ENCODE assay signal across 17 mouse cellular contexts in genomic region chr17:87372189-87372588, GRCm38 (mm10). TPM values are rescaled to one million over a fixed set of nuclear protein-coding genes. Genes with fewer than 3 reads are reported as not detected.
DNase-seq lines count a peak whose midpoint lies in the region; ATAC-seq and TF ChIP-seq lines count a peak whose summit lies in the region.
"Had no signal": no experiment of that assay in that cellular context is flagged by ENCODE, and none has a peak within 500 bp of the region (broad histone marks: within the 10 kb centered on the region; RNA-seq: fewer than 3 reads in every experiment).

No protein-coding gene starts in this region.

- intact Hi-C loops in left cerebral cortex, postnatal 25 days (cut with DNase I), result no loop called here

- ATAC-seq in hindbrain, embryonic 12.5 days (ENCODE audit: low FRiP score), result no peak
- no peak for ATAC-seq in hindbrain, embryonic 11.5 days (ENCODE audit: low FRiP score)
- ATAC-seq in forebrain, embryonic 16.5 days, result peak; percentile 18
- no peak for ATAC-seq in kidney, embryonic 15.5 days (replicated peaks; ENCODE audit: low FRiP score)
- ATAC-seq: CD4-positive, CD25-positive, alpha-beta regulatory T cell, adult 4 months had no signal

- 0 out of 2 replicates have a peak overlapping the region, but pooled peaks have one; percentile 30 for H3K27ac ChIP-seq in hindbrain, embryonic 12.5 days
- H3K27ac ChIP-seq in hindbrain, embryonic 11.5 days (ENCODE audit: low read depth, low read length), result no peak overlapping the region
- H3K27ac ChIP-seq in forebrain, embryonic 16.5 days (ENCODE audit: low read length), result peak overlapping the region; percentile 69
- no peak overlapping the region for H3K27ac ChIP-seq in kidney, adult 2 months (ENCODE audit: insufficient read depth, low read depth, low read length)
- H3K27ac ChIP-seq in kidney, embryonic 15.5 days, result no peak overlapping the region
- H3K27ac ChIP-seq: embryonic facial prominence, embryonic 12.5 days; heart, adult 2 months; liver, embryonic 13.5 days had no signal

- H3K36me3 ChIP-seq in hindbrain, embryonic 12.5 days, result no peaks in the 10 kb centered on the region
- H3K36me3 ChIP-seq in hindbrain, embryonic 11.5 days (ENCODE audit: control insufficient read depth, insufficient read depth, low read length), result no peaks in the 10 kb centered on the region
- H3K36me3 ChIP-seq in forebrain, embryonic 16.5 days (ENCODE audit: control insufficient read depth, insufficient read depth), result no peaks in the 10 kb centered on the region
- no peaks in the 10 kb centered on the region for H3K36me3 ChIP-seq in kidney, adult 2 months (ENCODE audit: control insufficient read depth, insufficient read depth, low read length)
- H3K36me3 ChIP-seq in kidney, embryonic 15.5 days, result no peaks in the 10 kb centered on the region
- H3K36me3 ChIP-seq: embryonic facial prominence, embryonic 12.5 days had no signal

- no peak overlapping the region for H3K9ac ChIP-seq in hindbrain, embryonic 12.5 days
- no peak overlapping the region for H3K9ac ChIP-seq in hindbrain, embryonic 11.5 days (ENCODE audit: low read depth, low read length)
- H3K9ac ChIP-seq in forebrain, embryonic 16.5 days (replicated peaks; ENCODE audit: low read depth, low read length), result no peak overlapping the region
- no peak overlapping the region for H3K9ac ChIP-seq in kidney, embryonic 15.5 days
- H3K9ac ChIP-seq: embryonic facial prominence, embryonic 12.5 days; liver, embryonic 13.5 days had no signal

- H3K9me3 ChIP-seq in hindbrain, embryonic 12.5 days (replicated peaks), result no peaks in the 10 kb centered on the region
- H3K9me3 ChIP-seq in hindbrain, embryonic 11.5 days (ENCODE audit: control insufficient read depth, low read length), result no peaks in the 10 kb centered on the region
- H3K9me3 ChIP-seq in forebrain, embryonic 16.5 days (ENCODE audit: control insufficient read depth, low read length), result no peaks in the 10 kb centered on the region
- no peaks in the 10 kb centered on the region for H3K9me3 ChIP-seq in kidney, embryonic 15.5 days (replicated peaks)
- H3K9me3 ChIP-seq: embryonic facial prominence, embryonic 12.5 days; liver, embryonic 13.5 days had no signal

- H3K4me1 ChIP-seq in hindbrain, embryonic 12.5 days, result peaks cover 53% of the 10 kb centered on the region
- H3K4me1 ChIP-seq in hindbrain, embryonic 11.5 days (replicated peaks; ENCODE audit: control insufficient read depth, insufficient read depth, low read length), result no peaks in the 10 kb centered on the region; the same call in 1 of the 2 replicates
- H3K4me1 ChIP-seq in forebrain, embryonic 16.5 days (replicated peaks; ENCODE audit: control insufficient read depth, insufficient read depth, low read length), result peaks cover 45% of the 10 kb centered on the region
- peaks cover 15% of the 10 kb centered on the region for H3K4me1 ChIP-seq in kidney, adult 2 months (ENCODE audit: control insufficient read depth, insufficient read depth, low read length)
- H3K4me1 ChIP-seq in kidney, embryonic 15.5 days, result peaks cover 61% of the 10 kb centered on the region

- 68% methylated on average over 7 of the region's 7 CpGs for WGBS in hindbrain, embryonic 12.5 days
- WGBS in hindbrain, embryonic 11.5 days, result 78% methylated on average over 7 of the region's 7 CpGs
- 47% methylated on average over 7 of the region's 7 CpGs for WGBS in forebrain, embryonic 16.5 days
- 91% methylated on average over 7 of the region's 7 CpGs for WGBS in kidney, adult 2 months
- 88% methylated on average over 7 of the region's 7 CpGs for WGBS in kidney, embryonic 15.5 days

- TF ChIP-seq CTCF in kidney, adult 2 months (conservative IDR thresholded peaks at IDR 0.05; ENCODE audit: insufficient read depth, insufficient read length, low read depth, low read length), result no peak

- no peak for DNase-seq in hindbrain, embryonic 11.5 days (ENCODE audit: low spot score)
- DNase-seq in brain, adult 2 months (ENCODE audit: low read depth, low spot score), result peak; percentile 88
- DNase-seq in left cerebral cortex, postnatal 25 days (ENCODE audit: low spot score in 2 of 2), result peak; percentile 58 to 93
- DNase-seq in kidney, adult 2 months, result no peak
- no peak for DNase-seq in retina, embryonic 14.5 days (ENCODE audit: low spot score)
- DNase-seq: cerebellum, postnatal 10 days; heart, adult 2 months; heart, postnatal 10 days; kidney, adult 11 months; liver, embryonic 13.5 days; lung, postnatal 14 days had no signal

- TF ChIP-seq POLR2A in kidney, adult 2 months (IDR thresholded peaks at IDR 0.05; ENCODE audit: low read depth, low read length), result no peak

- H3K27me3 ChIP-seq in hindbrain, embryonic 12.5 days, result 0 out of 2 replicates have a peak, but pooled peaks cover 4% of the 10 kb centered on the region
- no peaks in the 10 kb centered on the region for H3K27me3 ChIP-seq in hindbrain, embryonic 11.5 days (ENCODE audit: control insufficient read depth, insufficient read depth, low read length)
- no peaks in the 10 kb centered on the region for H3K27me3 ChIP-seq in forebrain, embryonic 16.5 days (replicated peaks; ENCODE audit: control insufficient read depth, insufficient read depth, low read length)
- H3K27me3 ChIP-seq in kidney, adult 2 months (replicated peaks; ENCODE audit: control insufficient read depth, insufficient read depth, low read length), result no peaks in the 10 kb centered on the region
- no peaks in the 10 kb centered on the region for H3K27me3 ChIP-seq in kidney, embryonic 15.5 days
- H3K27me3 ChIP-seq: embryonic facial prominence, embryonic 12.5 days; liver, embryonic 13.5 days had no signal

- no peak overlapping the region for H3K4me3 ChIP-seq in hindbrain, embryonic 12.5 days
- no peak overlapping the region for H3K4me3 ChIP-seq in hindbrain, embryonic 11.5 days (ENCODE audit: low read depth, low read length)
- no peak overlapping the region for H3K4me3 ChIP-seq in forebrain, embryonic 16.5 days (replicated peaks; ENCODE audit: low read length)
- no peak overlapping the region for H3K4me3 ChIP-seq in kidney, adult 2 months (ENCODE audit: insufficient read depth, low read depth, low read length)
- no peak overlapping the region for H3K4me3 ChIP-seq in kidney, embryonic 15.5 days (replicated peaks)
- H3K4me3 ChIP-seq: embryonic facial prominence, embryonic 12.5 days; heart, adult 2 months; liver, embryonic 13.5 days had no signal

- H3K4me2 ChIP-seq in hindbrain, embryonic 12.5 days (replicated peaks), result no peak overlapping the region
- H3K4me2 ChIP-seq in hindbrain, embryonic 11.5 days (replicated peaks; ENCODE audit: low read depth, low read length), result no peak overlapping the region
- no peak overlapping the region for H3K4me2 ChIP-seq in forebrain, embryonic 16.5 days (ENCODE audit: low read length)
- no peak overlapping the region for H3K4me2 ChIP-seq in kidney, embryonic 15.5 days
- H3K4me2 ChIP-seq: embryonic facial prominence, embryonic 12.5 days; liver, embryonic 13.5 days had no signal

RNA-seq across cellular contexts. Expression of gene Stpg4, which starts 55.4 kb away (rescaled TPM):
- 0.34 TPM in 1 of 2 replicates, not detected in the other for polyA plus RNA-seq in hindbrain, embryonic 12.5 days (2016; fragmentation: Nextera tagmentation; extraction: Ambion mirVana)
- not detected in 2 replicates for polyA plus RNA-seq in hindbrain, embryonic 11.5 days (2014; fragmentation: Nextera tagmentation; extraction: Ambion mirVana)
- polyA plus RNA-seq in forebrain, embryonic 16.5 days (2015; fragmentation: Nextera tagmentation; extraction: Ambion mirVana), result not detected in 2 replicates
- under 1 TPM in 1 of 2 experiments, not detected in 1; 0.62 TPM for total RNA-seq in left cerebral cortex, postnatal 25 days (2021)
- polyA plus RNA-seq in kidney, adult 2 months (2012; rRNA removed), result not detected in 2 replicates
- not detected in 2 replicates for polyA plus RNA-seq in kidney, embryonic 15.5 days (2015; fragmentation: Nextera tagmentation; extraction: Ambion mirVana)
- total RNA-seq: heart, adult 2 months; heart, postnatal 10 days; left cerebral cortex, adult 8-10 months had no signal
- polyA plus RNA-seq: CD4-positive, CD25-positive, alpha-beta regulatory T cell, adult 4 months; embryonic facial prominence, embryonic 12.5 days; liver, embryonic 13.5 days had no signal

Comparison
In these comparisons a context has a peak if more than half of its experiments do, and no peak if none do; other contexts are left out.
1. H3K27ac ChIP-seq: peak in hindbrain, embryonic 12.5 days (single experiment) and forebrain, embryonic 16.5 days (single experiment); none in hindbrain, embryonic 11.5 days (single experiment), kidney, adult 2 months (single experiment) and kidney, embryonic 15.5 days (single experiment).
2. DNase-seq: peak in brain, adult 2 months (single experiment) and left cerebral cortex, postnatal 25 days (2 of 2); none in hindbrain, embryonic 11.5 days (single experiment), kidney, adult 2 months (single experiment) and retina, embryonic 14.5 days (single experiment).